Mouse (Mus musculus) kidney, adult 18-20 months (tissue): Measurements from ENCODE around the gene Smurf1.

Experiments used
- DNase-seq: peaks from one replicate; pipeline ENCODE4 v3.0.0; 2021

Smurf1 gene

GRCm38 (mm10) chr5:144913361-144913760 lies 52.3 kb downstream of the Smurf1 start:
- DNase-seq, result no peak

- DNase-seq, result no peak
Observed at GRCm38 (mm10) chr5:144912519-144913310, 52.9 kb downstream of the Smurf1 start.

GRCm38 (mm10) chr5:144909521-144909920 lies 56.1 kb downstream of the Smurf1 start:
- no peak for DNase-seq

GRCm38 (mm10) chr5:144907591-144907990 lies 58.1 kb downstream of the Smurf1 start:
- DNase-seq, result no peak

GRCm38 (mm10) chr5:144904356-144905134 lies 61.1 kb downstream of the Smurf1 start:
- no peak for DNase-seq

- no peak for DNase-seq
Observed at GRCm38 (mm10) chr5:144901791-144902190, 63.9 kb downstream of the Smurf1 start.

GRCm38 (mm10) chr5:144901035-144901434 lies 64.6 kb downstream of the Smurf1 start:
- DNase-seq, result no peak

GRCm38 (mm10) chr5:144898448-144899052 lies 67.1 kb downstream of the Smurf1 start:
- no peak for DNase-seq

GRCm38 (mm10) chr5:144897881-144898280 lies 67.8 kb downstream of the Smurf1 start:
- DNase-seq, result no peak

- no peak for DNase-seq
Observed at GRCm38 (mm10) chr5:144891276-144891675, 74.4 kb downstream of the Smurf1 start.

- no peak for DNase-seq
Observed at GRCm38 (mm10) chr5:144885968-144886650, 79.5 kb downstream of the Smurf1 start.

- peak; percentile 28 for DNase-seq
Observed at GRCm38 (mm10) chr5:144884629-144885217, 80.9 kb downstream of the Smurf1 start.

- DNase-seq, result no peak
Observed at GRCm38 (mm10) chr5:144881670-144882399, 83.8 kb downstream of the Smurf1 start.

GRCm38 (mm10) chr5:144877021-144877420 lies 88.6 kb downstream of the Smurf1 start:
- DNase-seq, result no peak

GRCm38 (mm10) chr5:144875892-144876291 lies 89.8 kb downstream of the Smurf1 start:
- peak; percentile 76 for DNase-seq

GRCm38 (mm10) chr5:144875227-144875626 lies 90.4 kb downstream of the Smurf1 start:
- DNase-seq, result no peak

GRCm38 (mm10) chr5:144872867-144873266 lies 92.8 kb downstream of the Smurf1 start:
- no peak for DNase-seq

- DNase-seq, result no peak
Observed at GRCm38 (mm10) chr5:144872326-144872725, 93.3 kb downstream of the Smurf1 start.

- no peak for DNase-seq
Observed at GRCm38 (mm10) chr5:144871775-144872174, 93.9 kb downstream of the Smurf1 start.

- no peak for DNase-seq
Observed at GRCm38 (mm10) chr5:144870782-144871181, 94.9 kb downstream of the Smurf1 start.

GRCm38 (mm10) chr5:144869466-144869865 lies 96.2 kb downstream of the Smurf1 start:
- no peak for DNase-seq

GRCm38 (mm10) chr5:144866923-144867322 lies 98.7 kb downstream of the Smurf1 start:
- DNase-seq, result no peak
